In genomic region chr4:156341601-156342504, GRCm38 (mm10) we compare ENCODE assay signal across 15 mouse cellular contexts. TPM values are rescaled to one million over a fixed set of nuclear protein-coding genes. Genes with fewer than 3 reads are reported as not detected.
DNase-seq lines count a peak whose midpoint lies in the region; ATAC-seq and TF ChIP-seq lines count a peak whose summit lies in the region.
"Not testable (repeated sequence)": the region's sequence is repeated elsewhere in the genome, so short reads cannot be mapped to it uniquely, and the experiment has no call there.
"Had no signal": no experiment of that assay in that cellular context is flagged by ENCODE, and none has a peak within 500 bp of the region (broad histone marks: within the 10 kb centered on the region; RNA-seq: fewer than 3 reads in every experiment).

No protein-coding gene starts in this region.

- ATAC-seq in erythroid progenitor cell, adult 5-6 weeks (replicated peaks; ENCODE audit: low FRiP score, poor library complexity, severe bottlenecking): peak; percentile 58; the same call in 1 of the 2 replicates
- peak; percentile 40; the same call in 1 of the 2 replicates for ATAC-seq in heart, embryonic 14.5 days (ENCODE audit: insufficient number of reproducible peaks, insufficient read depth, low FRiP score, low read depth)
- peak; percentile 68 for ATAC-seq in intestine, embryonic 14.5 days (replicated peaks; ENCODE audit: low FRiP score, low TSS enrichment, low read depth)
- ATAC-seq in limb, embryonic 12.5 days (ENCODE audit: insufficient number of reproducible peaks, insufficient read depth, low FRiP score, low TSS enrichment, low read depth): peak; percentile 66; the same call in 1 of the 2 replicates
- ATAC-seq in liver, postnatal 0 days: peak; percentile 21; the same call in 1 of the 2 replicates
- peak; percentile 50 for ATAC-seq in midbrain, embryonic 12.5 days (ENCODE audit: low FRiP score, low read depth)
- peak; percentile 52 for ATAC-seq in stomach, embryonic 15.5 days (ENCODE audit: insufficient read depth, low FRiP score, low read depth)

- H3K9ac ChIP-seq in heart, embryonic 14.5 days (ENCODE audit: low read length); intestine, embryonic 14.5 days (ENCODE audit: low read length); limb, embryonic 12.5 days (replicated peaks); liver, postnatal 0 days (replicated peaks); midbrain, embryonic 12.5 days (replicated peaks); stomach, embryonic 15.5 days: not testable (repeated sequence)

- TF ChIP-seq EP300 in liver, postnatal 0 days (IDR thresholded peaks at IDR 0.05; ENCODE audit: low read depth): not testable (repeated sequence)

- H3K4me1 ChIP-seq in heart, embryonic 14.5 days (ENCODE audit: control insufficient read depth in 2 of 2, insufficient read depth in 2 of 2, low read length in 2 of 2); intestine, embryonic 14.5 days (replicated peaks; ENCODE audit: control insufficient read depth, insufficient read depth, low read length); limb, embryonic 12.5 days (replicated peaks); liver, postnatal 0 days (ENCODE audit: insufficient read depth); midbrain, embryonic 12.5 days; stomach, embryonic 15.5 days: not testable (repeated sequence)

- H3K9me3 ChIP-seq in heart, embryonic 14.5 days (ENCODE audit: control insufficient read depth, low read length): peaks cover 29% of the 10 kb centered on the region
- H3K9me3 ChIP-seq in intestine, embryonic 14.5 days (ENCODE audit: control insufficient read depth, low read length); liver, postnatal 0 days (ENCODE audit: low read length); stomach, embryonic 15.5 days: not testable (repeated sequence)
- H3K9me3 ChIP-seq in limb, embryonic 12.5 days: peaks cover 34% of the 10 kb centered on the region
- peaks cover 37% of the 10 kb centered on the region for H3K9me3 ChIP-seq in midbrain, embryonic 12.5 days

- not testable (repeated sequence) for H3K36me3 ChIP-seq in heart, embryonic 14.5 days (ENCODE audit: control insufficient read depth, insufficient read depth, low read length); intestine, embryonic 14.5 days (ENCODE audit: control insufficient read depth, insufficient read depth, low read length); limb, embryonic 12.5 days; liver, postnatal 0 days (replicated peaks; ENCODE audit: insufficient read depth, low read length); midbrain, embryonic 12.5 days; stomach, embryonic 15.5 days

- not testable (repeated sequence) for H3K4me3 ChIP-seq in heart, embryonic 14.5 days (ENCODE audit: control insufficient read depth in 1 of 2, insufficient read depth in 1 of 2, low read depth in 1 of 2, low read length in 2 of 2); intestine, embryonic 14.5 days (ENCODE audit: low read depth, low read length); limb, embryonic 12.5 days (replicated peaks); liver, postnatal 0 days (ENCODE audit: low read depth, low read length); midbrain, embryonic 12.5 days; stomach, embryonic 15.5 days (replicated peaks)

- H3K27me3 ChIP-seq in heart, embryonic 14.5 days (ENCODE audit: control insufficient read depth, insufficient read depth, low read length); intestine, embryonic 14.5 days (replicated peaks; ENCODE audit: control insufficient read depth, insufficient read depth, low read length); limb, embryonic 12.5 days; liver, postnatal 0 days (ENCODE audit: insufficient read depth, low read length); midbrain, embryonic 12.5 days; stomach, embryonic 15.5 days (replicated peaks): not testable (repeated sequence)

- not testable (repeated sequence) for TF ChIP-seq CTCF in liver, postnatal 0 days (IDR thresholded peaks at IDR 0.05; ENCODE audit: low read depth)

- peak; percentile 11 for DNase-seq in CD4-positive helper T cell, adult 2 months (ENCODE audit: low read depth, low spot score)
- not testable (repeated sequence) for DNase-seq in intestine, embryonic 14.5 days (ENCODE audit: low spot score); liver, postnatal 0 days

- not testable (repeated sequence) for H3K27ac ChIP-seq in heart, embryonic 14.5 days (replicated peaks in 1 of 2; ENCODE audit: control insufficient read depth in 1 of 2, insufficient read depth in 1 of 2, low read depth in 2 of 2, low read length in 2 of 2); intestine, embryonic 14.5 days (ENCODE audit: low read depth); limb, embryonic 12.5 days; liver, postnatal 0 days (ENCODE audit: low read depth); midbrain, embryonic 12.5 days (replicated peaks); stomach, embryonic 15.5 days

- 72% methylated on average over 4 of the region's 4 CpGs for WGBS in heart, embryonic 14.5 days
- WGBS in intestine, embryonic 14.5 days: 84% methylated on average over 4 of the region's 4 CpGs
- 78% methylated on average over 4 of the region's 4 CpGs for WGBS in limb, embryonic 12.5 days
- 71% methylated on average over 4 of the region's 4 CpGs for WGBS in liver, postnatal 0 days (ENCODE audit: insufficient replicate concordance)
- 76% methylated on average over 4 of the region's 4 CpGs for WGBS in midbrain, embryonic 12.5 days
- 74% methylated on average over 4 of the region's 4 CpGs for WGBS in stomach, embryonic 15.5 days

- H3K4me2 ChIP-seq in heart, embryonic 14.5 days (ENCODE audit: low read length); intestine, embryonic 14.5 days (ENCODE audit: low read length); limb, embryonic 12.5 days; liver, postnatal 0 days (ENCODE audit: low read depth, low read length); midbrain, embryonic 12.5 days (replicated peaks); stomach, embryonic 15.5 days: not testable (repeated sequence)

RNA-seq across cellular contexts. Expression of gene Vmn2r-ps159, which starts 10.9 kb away (rescaled TPM):
- not detected in 2 replicates for total RNA-seq in erythroid progenitor cell, adult 5-6 weeks (2015; ENCODE audit: low replicate concordance)
- not detected in 2 replicates for total RNA-seq in erythroid progenitor cell, adult 5-6 weeks (2017; ENCODE audit: low replicate concordance)
- polyA plus RNA-seq in heart, embryonic 14.5 days (2014; fragmentation: Nextera tagmentation; extraction: Ambion mirVana): not detected in 2 replicates
- not detected in 2 replicates for polyA plus RNA-seq in intestine, embryonic 14.5 days (2014; fragmentation: Nextera tagmentation; extraction: Ambion mirVana)
- polyA plus RNA-seq in limb, embryonic 12.5 days (2016; fragmentation: Nextera tagmentation; extraction: Ambion mirVana): not detected in 2 replicates
- polyA plus RNA-seq in liver, postnatal 0 days (2015; fragmentation: Nextera tagmentation; extraction: Ambion mirVana): not detected in 2 replicates
- not detected in 2 replicates for polyA plus RNA-seq in midbrain, embryonic 12.5 days (2016; fragmentation: Nextera tagmentation; extraction: Ambion mirVana)
- not detected in 2 replicates for polyA plus RNA-seq in stomach, embryonic 15.5 days (2015; fragmentation: Nextera tagmentation; extraction: Ambion mirVana)
- total RNA-seq: adrenal gland, postnatal 25 days; gastrocnemius, postnatal 36 days; left cerebral cortex, adult 8-10 months had no signal
- polyA plus RNA-seq: activated CD4-positive, CD25-positive, alpha-beta regulatory T cell, adult 4 months; heart, postnatal 0 days; hindbrain, embryonic 16.5 days; macrophage had no signal
